Mouse (Mus musculus): Measurements from ENCODE around the gene Cdx2. TPM values are rescaled to one million over a fixed set of nuclear protein-coding genes. Genes with fewer than 3 reads are reported as not detected.
A peak's percentile ranks its signal among the peaks of the same experiment; 100 is the strongest.

Cdx2 gene
- polyA plus RNA-seq, 1 experiment from 2014 or later = not detected

DNA sequence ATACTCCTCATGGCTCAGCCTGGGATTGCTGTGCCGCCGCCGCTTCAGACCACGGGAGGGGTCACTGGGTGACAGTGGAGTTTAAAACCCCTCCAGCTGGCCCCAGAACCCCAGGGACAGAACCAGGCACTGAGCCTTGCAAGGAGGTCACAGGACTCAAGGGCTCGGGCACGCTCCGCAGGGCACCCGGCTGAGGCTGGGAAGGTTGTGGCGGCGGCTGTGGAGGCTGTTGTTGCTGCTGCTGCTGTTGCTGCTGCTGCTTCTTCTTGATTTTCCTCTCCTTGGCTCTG, 5.3 kb downstream of the Cdx2 start:
- Histone ChIP-seq H3K4me3 (ENCODE audit: low read depth, low read length) (no peak overlapping the region), H3K9me3 (ENCODE audit: control insufficient read depth, low read length) (no peaks in the 10 kb centered on the region), H3K27me3 (ENCODE audit: control insufficient read depth, insufficient read depth, low read length) (peaks cover 88% of the 10 kb centered on the region), H3K9ac (ENCODE audit: low read length) (no peak overlapping the region), H3K4me1 (ENCODE audit: control insufficient read depth, insufficient read depth, low read length) (peaks cover 7% of the 10 kb centered on the region), H3K27ac (ENCODE audit: low read depth, low read length) (no peak overlapping the region), H3K4me2 (ENCODE audit: low read depth) (no peak overlapping the region), H3K36me3 (ENCODE audit: control insufficient read depth, insufficient read depth, low read length) (no peaks in the 10 kb centered on the region)
- ATAC-seq (ENCODE audit: insufficient read depth, low FRiP score, low TSS enrichment) (no peak), DNase-seq (ENCODE audit: low spot score) (no peak)
- WGBS = 5% methylated on average over 10 of the region's 10 CpGs

DNA sequence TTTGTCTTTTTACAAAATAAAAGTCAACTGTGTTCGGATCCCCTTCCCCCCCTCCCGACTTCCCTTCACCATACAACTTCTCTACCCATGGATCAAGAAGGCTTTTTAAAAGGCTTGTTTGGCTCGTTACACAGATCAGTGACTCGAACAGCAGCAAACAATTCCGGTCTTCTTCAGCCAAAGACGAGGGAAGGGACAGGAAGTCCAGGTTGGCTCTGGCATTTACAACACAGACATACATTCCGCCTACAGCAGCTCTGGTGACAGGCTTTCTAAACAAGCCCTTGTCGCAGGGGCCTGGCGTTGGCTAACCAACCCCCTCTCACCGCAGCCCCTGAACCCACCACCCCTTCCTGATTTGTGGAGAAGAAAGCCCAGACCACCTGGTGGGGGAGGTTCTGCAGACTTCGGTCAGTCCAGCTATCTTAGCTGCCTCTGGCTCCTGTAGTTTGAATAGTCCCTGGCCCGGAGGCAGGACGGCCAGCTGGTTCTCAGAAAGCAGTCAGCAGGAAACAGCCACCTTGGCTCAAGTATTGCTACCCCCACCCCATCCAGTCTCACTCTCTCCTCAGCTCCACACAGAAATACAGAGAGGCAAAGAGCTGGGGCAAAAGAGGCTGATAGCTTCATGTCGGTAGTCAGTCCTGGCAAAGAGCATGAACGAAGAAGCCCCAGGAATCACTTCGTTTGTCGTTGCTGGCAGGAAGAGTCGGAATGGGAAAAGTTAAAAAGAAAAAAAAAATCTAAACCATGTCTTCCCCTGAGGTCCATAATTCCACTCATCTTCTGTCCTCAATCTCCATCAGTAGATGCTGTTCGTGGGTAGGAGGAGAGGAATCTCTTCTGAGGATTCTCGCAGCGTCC, 5.9 kb downstream of the Cdx2 start:
- Histone ChIP-seq H3K4me1 (ENCODE audit: control insufficient read depth, insufficient read depth, low read length) (peaks cover 3% of the 10 kb centered on the region), H3K4me2 (ENCODE audit: low read depth) (no peak overlapping the region), H3K9ac (ENCODE audit: low read length) (no peak overlapping the region), H3K27ac (ENCODE audit: low read depth, low read length) (no peak overlapping the region), H3K27me3 (ENCODE audit: control insufficient read depth, insufficient read depth, low read length) (peaks cover 83% of the 10 kb centered on the region), H3K4me3 (ENCODE audit: low read depth, low read length) (no peak overlapping the region), H3K36me3 (ENCODE audit: control insufficient read depth, insufficient read depth, low read length) (no peaks in the 10 kb centered on the region), H3K9me3 (ENCODE audit: control insufficient read depth, low read length) (no peaks in the 10 kb centered on the region)
- DNase-seq (ENCODE audit: low spot score) = no peak
- ATAC-seq (ENCODE audit: insufficient read depth, low FRiP score, low TSS enrichment) = no peak
- WGBS = 6% methylated on average over 21 of the region's 21 CpGs

- H3K27me3 ChIP-seq (ENCODE audit: control insufficient read depth, insufficient read depth, low read length) = peaks cover 78% of the 10 kb centered on the region
- no peaks in the 10 kb centered on the region for H3K9me3 ChIP-seq (ENCODE audit: control insufficient read depth, low read length)
- ATAC-seq (ENCODE audit: insufficient read depth, low FRiP score, low TSS enrichment) = no peak
- H3K36me3 ChIP-seq (ENCODE audit: control insufficient read depth, insufficient read depth, low read length) = no peaks in the 10 kb centered on the region
- no peak overlapping the region for H3K27ac ChIP-seq (ENCODE audit: low read depth, low read length)
- WGBS = 3% methylated on average over 4 of the region's 4 CpGs
- H3K9ac ChIP-seq (ENCODE audit: low read length) = no peak overlapping the region
- H3K4me2 ChIP-seq (ENCODE audit: low read depth) = peak overlapping the region; percentile 37
- no peaks in the 10 kb centered on the region; the same call in none of the 2 replicates for H3K4me1 ChIP-seq (ENCODE audit: control insufficient read depth, insufficient read depth, low read length)
- H3K4me3 ChIP-seq (ENCODE audit: low read depth, low read length) = 0 out of 2 replicates have a peak overlapping the region, but pooled peaks have one; percentile 6
- no peak for DNase-seq (ENCODE audit: low spot score)
Observed at GRCm38 (mm10) chr5:147300001-147300363, 7.1 kb downstream of the Cdx2 start.

- H3K27me3 ChIP-seq (ENCODE audit: control insufficient read depth, insufficient read depth, low read length) = peaks cover 77% of the 10 kb centered on the region
- peak overlapping the region; percentile 37 for H3K4me2 ChIP-seq (ENCODE audit: low read depth)
- under 1% methylated on average over 41 of the region's 41 CpGs for whole genome bisulfite sequencing
- no peaks in the 10 kb centered on the region for H3K36me3 ChIP-seq (ENCODE audit: control insufficient read depth, insufficient read depth, low read length)
- no peaks in the 10 kb centered on the region for H3K9me3 ChIP-seq (ENCODE audit: control insufficient read depth, low read length)
- H3K9ac ChIP-seq (ENCODE audit: low read length) = no peak overlapping the region
- H3K27ac ChIP-seq (ENCODE audit: low read depth, low read length) = no peak overlapping the region
- peak; percentile 87 for DNase-seq (ENCODE audit: low spot score)
- no peaks in the 10 kb centered on the region; the same call in 1 of the 2 replicates for H3K4me1 ChIP-seq (ENCODE audit: control insufficient read depth, insufficient read depth, low read length)
- 0 out of 2 replicates have a peak overlapping the region, but pooled peaks have one; percentile 6 for H3K4me3 ChIP-seq (ENCODE audit: low read depth, low read length)
- ATAC-seq (ENCODE audit: insufficient read depth, low FRiP score, low TSS enrichment) = peak; percentile 72
Observed at GRCm38 (mm10) chr5:147299255-147300000, 7.6 kb downstream of the Cdx2 start.

DNA sequence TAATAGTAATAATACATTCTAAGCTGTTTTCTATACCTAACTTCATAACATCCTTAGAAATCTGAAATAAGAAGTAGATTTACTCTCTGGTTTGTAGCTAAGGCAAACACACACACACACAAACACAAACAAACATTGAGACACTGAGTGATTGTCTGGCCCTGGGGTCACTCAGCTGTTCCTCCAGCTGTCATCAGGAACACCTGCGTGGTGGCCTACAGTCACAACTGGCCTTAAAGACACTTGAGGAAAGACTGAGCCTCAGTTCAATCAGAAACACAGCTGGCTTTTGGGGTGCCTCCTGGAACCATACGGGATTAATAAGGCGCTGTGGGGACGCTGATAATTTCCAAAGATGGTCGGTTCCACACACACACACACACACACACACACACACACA, 9.8 kb downstream of the Cdx2 start:
- Histone ChIP-seq H3K36me3 (ENCODE audit: control insufficient read depth, insufficient read depth, low read length) (no peaks in the 10 kb centered on the region), H3K4me3 (ENCODE audit: low read depth, low read length) (no peak overlapping the region), H3K9ac (ENCODE audit: low read length) (no peak overlapping the region), H3K27me3 (ENCODE audit: control insufficient read depth, insufficient read depth, low read length) (peaks cover 66% of the 10 kb centered on the region), H3K4me1 (ENCODE audit: control insufficient read depth, insufficient read depth, low read length) (no peaks in the 10 kb centered on the region; the same call in 1 of the 2 replicates), H3K9me3 (ENCODE audit: control insufficient read depth, low read length) (no peaks in the 10 kb centered on the region), H3K27ac (ENCODE audit: low read depth, low read length) (no peak overlapping the region), H3K4me2 (ENCODE audit: low read depth) (no peak overlapping the region)
- no peak for ATAC-seq (ENCODE audit: insufficient read depth, low FRiP score, low TSS enrichment)
- 72% methylated on average over 5 of the region's 5 CpGs for WGBS
- no peak for DNase-seq (ENCODE audit: low spot score)

GRCm38 (mm10) chr5:147294121-147294520, 12.9 kb downstream of the Cdx2 start:
- H3K4me1 ChIP-seq (ENCODE audit: control insufficient read depth, insufficient read depth, low read length) = no peaks in the 10 kb centered on the region; the same call in 1 of the 2 replicates
- H3K4me3 ChIP-seq (ENCODE audit: low read depth, low read length) = no peak overlapping the region
- H3K27me3 ChIP-seq (ENCODE audit: control insufficient read depth, insufficient read depth, low read length) = peaks cover 35% of the 10 kb centered on the region
- WGBS = 24% methylated on average over 20 of the region's 20 CpGs
- no peak overlapping the region for H3K4me2 ChIP-seq (ENCODE audit: low read depth)
- H3K9me3 ChIP-seq (ENCODE audit: control insufficient read depth, low read length) = no peaks in the 10 kb centered on the region
- H3K27ac ChIP-seq (ENCODE audit: low read depth, low read length) = no peak overlapping the region
- H3K36me3 ChIP-seq (ENCODE audit: control insufficient read depth, insufficient read depth, low read length) = no peaks in the 10 kb centered on the region
- H3K9ac ChIP-seq (ENCODE audit: low read length) = no peak overlapping the region
- no peak for ATAC-seq (ENCODE audit: insufficient read depth, low FRiP score, low TSS enrichment)
- peak; percentile 61 for DNase-seq (ENCODE audit: low spot score)

DNA sequence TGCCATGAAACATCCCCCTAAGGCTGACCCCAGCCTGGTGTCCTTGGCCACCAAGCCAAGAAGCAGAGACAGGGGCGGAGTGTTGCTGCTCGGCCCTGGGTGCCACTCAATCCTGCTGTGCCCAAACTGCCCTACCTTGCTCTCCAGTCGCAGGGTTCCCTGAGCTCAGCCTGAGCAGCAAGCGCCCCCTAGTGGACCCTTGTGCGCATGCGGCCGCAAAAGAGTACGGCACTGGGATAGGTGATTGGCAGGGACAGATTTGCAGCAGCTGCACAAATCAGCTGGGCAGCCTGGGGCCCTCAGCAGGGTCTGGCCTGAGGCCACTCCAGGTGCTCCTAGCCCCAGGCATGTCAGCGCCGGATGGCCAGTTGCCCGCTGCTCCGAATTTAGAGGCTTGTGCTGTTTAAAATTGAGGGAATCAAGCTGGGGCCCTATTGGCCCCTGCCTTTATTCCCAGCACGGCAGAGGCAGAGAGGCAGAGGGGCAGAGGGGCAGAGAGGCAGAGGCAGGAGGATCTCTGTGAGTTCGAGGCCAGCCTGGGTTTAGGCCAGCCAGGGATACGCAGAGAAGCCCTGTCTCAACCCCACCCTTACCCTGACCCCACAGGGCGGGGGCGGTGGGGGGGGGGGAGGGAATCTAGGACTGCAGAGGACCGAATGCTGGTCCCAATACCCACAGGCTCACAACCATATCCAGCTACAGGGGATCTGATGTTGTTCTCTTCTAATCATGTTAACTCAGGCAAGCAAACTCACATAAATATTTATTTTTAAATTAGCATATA, 13.8 kb downstream of the Cdx2 start:
- Histone ChIP-seq H3K4me3 (ENCODE audit: low read depth, low read length) (no peak overlapping the region), H3K27ac (ENCODE audit: low read depth, low read length) (no peak overlapping the region), H3K4me1 (ENCODE audit: control insufficient read depth, insufficient read depth, low read length) (no peaks in the 10 kb centered on the region; the same call in 1 of the 2 replicates), H3K36me3 (ENCODE audit: control insufficient read depth, insufficient read depth, low read length) (no peaks in the 10 kb centered on the region), H3K4me2 (ENCODE audit: low read depth) (no peak overlapping the region), H3K9me3 (ENCODE audit: control insufficient read depth, low read length) (no peaks in the 10 kb centered on the region), H3K27me3 (ENCODE audit: control insufficient read depth, insufficient read depth, low read length) (peaks cover 28% of the 10 kb centered on the region), H3K9ac (ENCODE audit: low read length) (no peak overlapping the region)
- DNase-seq (ENCODE audit: low spot score) (peak; percentile 87), ATAC-seq (ENCODE audit: insufficient read depth, low FRiP score, low TSS enrichment) (peak; percentile 80; the same call in 1 of the 2 replicates)
- WGBS = 20% methylated on average over 17 of the region's 18 CpGs

GRCm38 (mm10) chr5:147292506-147293120, 14.5 kb downstream of the Cdx2 start:
- Histone ChIP-seq H3K9ac (ENCODE audit: low read length) (no peak overlapping the region), H3K27ac (ENCODE audit: low read depth, low read length) (no peak overlapping the region), H3K4me3 (ENCODE audit: low read depth, low read length) (no peak overlapping the region), H3K9me3 (ENCODE audit: control insufficient read depth, low read length) (no peaks in the 10 kb centered on the region), H3K36me3 (ENCODE audit: control insufficient read depth, insufficient read depth, low read length) (no peaks in the 10 kb centered on the region), H3K4me1 (ENCODE audit: control insufficient read depth, insufficient read depth, low read length) (no peaks in the 10 kb centered on the region; the same call in 1 of the 2 replicates), H3K27me3 (ENCODE audit: control insufficient read depth, insufficient read depth, low read length) (peaks cover 23% of the 10 kb centered on the region), H3K4me2 (ENCODE audit: low read depth) (no peak overlapping the region)
- no peak for ATAC-seq (ENCODE audit: insufficient read depth, low FRiP score, low TSS enrichment)
- DNase-seq (ENCODE audit: low spot score) = no peak
- 45% methylated on average over 13 of the region's 13 CpGs for WGBS
